Mouse (Mus musculus) ES-E14 (cell line): Measurements from ENCODE around the gene Frmpd1.

Source experiments
- CHD2 ChIP-seq: IDR thresholded peaks from 2 replicates; pipeline ENCODE4 v1.6.1; 2014; ENCODE audit warnings: mild to moderate bottlenecking, low read depth, low read length, inconsistent platforms
- HCFC1 ChIP-seq: IDR thresholded peaks from 2 replicates; pipeline ENCODE4 v1.6.1; 2012; ENCODE audit warnings: low read length, inconsistent platforms, borderline replicate concordance; ENCODE audit not compliant: insufficient read depth
- ZC3H11A ChIP-seq: IDR thresholded peaks from 2 replicates; pipeline ENCODE4 v1.6.1; 2012; ENCODE audit warnings: low read depth, mild to moderate bottlenecking, inconsistent platforms, low read length, borderline replicate concordance

- no peak for TF ChIP-seq CHD2
- TF ChIP-seq ZC3H11A: no peak
- no peak for TF ChIP-seq HCFC1
Measured at GRCm38 (mm10) chr4:45156433-45156832, 28.2 kb upstream of the Frmpd1 start.
